Mouse (Mus musculus) embryonic facial prominence, embryonic 11.5 days (tissue): ENCODE measurements at regions not wholly inside any gene's neighbourhood (a gene's known extent, or its start where the extent isn't known, plus 50 kb on each side); places are given as distances from the start of the nearest gene placed in this dataset.

Source experiments
- ATAC-seq: fragments of 200-750 bp; cut with Nextera tagmentation; replicated peaks from 2 replicates; pipeline ENCODE4 v1.8.0; 2017; ENCODE audit warnings: low read depth; ENCODE audit not compliant: insufficient number of reproducible peaks, low FRiP score, low TSS enrichment
- DNase-seq: peaks from one replicate; pipeline ENCODE4 v3.0.0-alpha.2; 2015; ENCODE audit warnings: low spot score
- H3K27ac ChIP-seq: fragments of 300-500 bp; sonication (generic); replicated peaks from 2 replicates; pipeline ENCODE4 v1.5.1; 2014; ENCODE audit warnings: mild to moderate bottlenecking, low read depth, low read length, control low read depth
- H3K27me3 ChIP-seq: fragments of 300-500 bp; sonication (generic); 2 replicates; pipeline ENCODE4 v1.6.1; 2014; ENCODE audit warnings: mild to moderate bottlenecking, low read length, moderate library complexity, mixed read lengths; ENCODE audit not compliant: control insufficient read depth, insufficient read depth
- H3K36me3 ChIP-seq: fragments of 300-500 bp; sonication (generic); replicated peaks from 2 replicates; pipeline ENCODE4 v1.6.1; 2014; ENCODE audit warnings: low read depth, mild to moderate bottlenecking, low read length, moderate library complexity, mixed read lengths; ENCODE audit not compliant: control insufficient read depth, insufficient read depth
- H3K4me1 ChIP-seq: fragments of 300-500 bp; sonication (generic); 2 replicates; pipeline ENCODE4 v1.6.1; 2014; ENCODE audit warnings: low read length, mixed read lengths; ENCODE audit not compliant: control insufficient read depth, insufficient read depth
- H3K4me2 ChIP-seq: fragments of 300-500 bp; sonication (generic); 2 replicates; pipeline ENCODE4 v1.6.1; 2014; ENCODE audit warnings: low read depth, mild to moderate bottlenecking, control low read depth, low read length, moderate library complexity
- H3K4me3 ChIP-seq: fragments of 300-500 bp; sonication (generic); 2 replicates; pipeline ENCODE4 v1.5.1; 2014; ENCODE audit warnings: low read depth, low read length, control low read depth
- H3K9ac ChIP-seq: fragments of 300-500 bp; sonication (generic); replicated peaks from 2 replicates; pipeline ENCODE4 v1.6.1; 2014; ENCODE audit warnings: mild to moderate bottlenecking, control low read depth, low read length
- H3K9me3 ChIP-seq: fragments of 300-500 bp; sonication (generic); replicated peaks from 2 replicates; pipeline ENCODE4 v1.6.1; 2016; ENCODE audit warnings: mild to moderate bottlenecking, low read length, inconsistent platforms, mixed read lengths; ENCODE audit not compliant: control insufficient read depth
- WGBS: fragments of 180-500 bp; shearing (Covaris S2); extraction: QIAGEN DNeasy Blood & Tissue Kit; methylation state at CpG from one replicate; pipeline ENCODE4 v1.1.7; 2014; 5-methylcytosine and 5-hydroxymethylcytosine counted together

GRCm38 (mm10) chr6:121526121-121526520 lies 52.6 kb upstream of the Iqsec3 start:
- Histone ChIP-seq H3K36me3 (no peaks in the 10 kb centered on the region), H3K4me1 (no peaks in the 10 kb centered on the region), H3K27me3 (no peaks in the 10 kb centered on the region), H3K27ac (no peak overlapping the region), H3K9ac (no peak overlapping the region), H3K4me3 (no peak overlapping the region), H3K4me2 (no peak overlapping the region), H3K9me3 (no peaks in the 10 kb centered on the region)
- WGBS: 77% methylated on average over 2 of the region's 2 CpGs
- DNase-seq: no peak
- no peak for ATAC-seq

GRCm38 (mm10) chr6:121524613-121524970 lies 51.1 kb upstream of the Iqsec3 start:
- no peak overlapping the region for H3K9ac ChIP-seq
- WGBS: 10% methylated on average over 3 of the region's 3 CpGs

GRCm38 (mm10) chr6:121523882-121524612 lies 50.6 kb upstream of the Iqsec3 start:
- no peak for ATAC-seq

More at GRCm38 (mm10) chr6:121524613-121524970, 51.1 kb upstream of the Iqsec3 start:
- no peak overlapping the region for H3K27ac ChIP-seq
- no peak for ATAC-seq
- no peak for DNase-seq
- no peaks in the 10 kb centered on the region for H3K4me1 ChIP-seq
- no peaks in the 10 kb centered on the region for H3K9me3 ChIP-seq
- no peaks in the 10 kb centered on the region for H3K36me3 ChIP-seq
- no peaks in the 10 kb centered on the region for H3K27me3 ChIP-seq
- no peak overlapping the region for H3K4me3 ChIP-seq
- H3K4me2 ChIP-seq: no peak overlapping the region

More at GRCm38 (mm10) chr6:121523882-121524612, 50.6 kb upstream of the Iqsec3 start:
- Histone ChIP-seq H3K9ac (no peak overlapping the region), H3K4me2 (no peak overlapping the region), H3K9me3 (no peaks in the 10 kb centered on the region), H3K36me3 (no peaks in the 10 kb centered on the region), H3K27ac (no peak overlapping the region), H3K4me1 (no peaks in the 10 kb centered on the region), H3K27me3 (no peaks in the 10 kb centered on the region), H3K4me3 (no peak overlapping the region)
- no peak for DNase-seq
- WGBS: 62% methylated on average over 11 of the region's 11 CpGs
